Mouse (Mus musculus) CH12.LX (cell line): ENCODE results near the gene Zfp106.

Source experiments
- CTCF ChIP-seq, 2 experiments: IDR thresholded peaks in 1 of 2; conservative IDR thresholded peaks in 1 of 2; 2 replicates each; pipeline ENCODE4 v1.5.1; 2011 to 2012; ENCODE audit warnings: low read depth in 2 of 2, low read length in 2 of 2, improper control_type of control experiment in 1 of 2, inconsistent platforms in 1 of 2, mild to moderate bottlenecking in 1 of 2, moderate library complexity in 1 of 2
- MYC ChIP-seq: IDR thresholded peaks from 2 replicates; pipeline ENCODE4 v1.6.1; 2011; ENCODE audit warnings: low read depth, mild to moderate bottlenecking, improper control_type of control experiment, low read length
- POLR2A ChIP-seq: IDR thresholded peaks from 2 replicates; pipeline ENCODE4 v1.6.1; 2011; ENCODE audit warnings: low read depth, mild to moderate bottlenecking, improper control_type of control experiment, low read length
- ZC3H11A ChIP-seq: IDR thresholded peaks from 2 replicates; pipeline ENCODE4 v1.6.1; 2012; ENCODE audit warnings: low read depth, mild to moderate bottlenecking, inconsistent platforms, low read length, improper control_type of control experiment
- ZNF384 ChIP-seq: IDR thresholded peaks from 2 replicates; pipeline ENCODE4 v1.6.1; 2012; ENCODE audit warnings: low read depth, low read length, improper control_type of control experiment, inconsistent platforms

- TF ChIP-seq CTCF (conservative IDR thresholded peaks at IDR 0.05 in 1 of 2, IDR thresholded peaks at IDR 0.05 in 1 of 2; ENCODE audit: low read depth in 2 of 2, low read length in 2 of 2) (no peak), POLR2A (no peak), ZC3H11A (no peak), MYC (no peak), ZNF384 (no peak)
These were observed 6.8 kb downstream of the Zfp106 start for GRCm38 (mm10) chr2:120556868-120557267.
